Mouse (Mus musculus) liver, embryonic 16.5 days (tissue): ENCODE data around the gene Grik5. TPM values are rescaled to one million over a fixed set of nuclear protein-coding genes. Genes with fewer than 3 reads are reported as not detected.
"Not testable (repeated sequence)": the region's sequence is repeated elsewhere in the genome, so short reads cannot be mapped to it uniquely, and the experiment has no call there.

Experiments used
- ATAC-seq: fragments of 200-750 bp; cut with Nextera tagmentation; 2 replicates; pipeline ENCODE4 v1.8.0; 2017; ENCODE audit warnings: low read depth, mild to moderate bottlenecking, moderate number of reproducible peaks, moderate library complexity
- H3K27ac ChIP-seq: fragments of 300-500 bp; sonication (generic); 2 replicates; pipeline ENCODE4 v1.5.1; 2014; ENCODE audit warnings: mild to moderate bottlenecking, low read length
- H3K27me3 ChIP-seq: fragments of 300-500 bp; sonication (generic); 2 replicates; pipeline ENCODE4 v1.6.1; 2014; ENCODE audit warnings: low read depth, low read length, mixed read lengths; ENCODE audit not compliant: control insufficient read depth, insufficient read depth
- H3K36me3 ChIP-seq: fragments of 300-500 bp; sonication (generic); 2 replicates; pipeline ENCODE4 v1.6.1; 2014; ENCODE audit warnings: mild to moderate bottlenecking; ENCODE audit not compliant: control insufficient read depth, insufficient read depth
- H3K4me1 ChIP-seq: fragments of 300-500 bp; sonication (generic); 2 replicates; pipeline ENCODE4 v1.6.1; 2014; ENCODE audit warnings: low read depth, low read length, mixed read lengths; ENCODE audit not compliant: control insufficient read depth
- H3K4me2 ChIP-seq: fragments of 300-500 bp; sonication (generic); 2 replicates; pipeline ENCODE4 v1.6.1; 2014; ENCODE audit warnings: low read depth, low read length, mixed read lengths
- H3K4me3 ChIP-seq: fragments of 300-500 bp; sonication (generic); 2 replicates; pipeline ENCODE4 v1.5.1; 2014; ENCODE audit warnings: low read depth, mild to moderate bottlenecking, low read length
- H3K9ac ChIP-seq: fragments of 300-500 bp; sonication (generic); 2 replicates; pipeline ENCODE4 v1.6.1; 2014; ENCODE audit warnings: low read depth, low read length
- H3K9me3 ChIP-seq: fragments of 300-500 bp; sonication (generic); replicated peaks from 2 replicates; pipeline ENCODE4 v1.6.1; 2016; ENCODE audit warnings: low read length; ENCODE audit not compliant: control insufficient read depth
- WGBS: fragments of 180-500 bp; shearing (Covaris S2); extraction: QIAGEN DNeasy Blood & Tissue Kit; methylation state at CpG from one replicate; pipeline ENCODE4 v1.1.7; 2014; ENCODE audit not compliant: insufficient replicate concordance; 5-methylcytosine and 5-hydroxymethylcytosine counted together
- polyA plus RNA-seq: library from polyadenylated mRNA; unstranded; fragments of >200 nt; fragmentation: Nextera tagmentation; extraction: Ambion mirVana; gene quantifications from 2 replicates; pipeline ENCODE4 v1.2.1, GENCODE M21; 2015

Grik5 gene
- polyA plus RNA-seq, 1 experiment from 2014 or later: 0.92 TPM

GRCm38 (mm10) chr7:25052587-25052986 is 19.6 kb downstream of the Grik5 start:
- WGBS: 49% methylated on average over 3 of the region's 3 CpGs
- H3K9ac ChIP-seq: no peak overlapping the region
- ATAC-seq: peak; percentile 79
- H3K27me3 ChIP-seq: no peaks in the 10 kb centered on the region
- H3K4me1 ChIP-seq: no peaks in the 10 kb centered on the region
- no peak overlapping the region for H3K4me3 ChIP-seq
- peak overlapping the region; percentile 15; the same call in 1 of the 2 replicates for H3K4me2 ChIP-seq
- peak overlapping the region; percentile 78 for H3K27ac ChIP-seq
- H3K9me3 ChIP-seq: no peaks in the 10 kb centered on the region
- no peaks in the 10 kb centered on the region for H3K36me3 ChIP-seq

- no peaks in the 10 kb centered on the region for H3K9me3 ChIP-seq
- no peak overlapping the region for H3K9ac ChIP-seq
- no peak overlapping the region for H3K27ac ChIP-seq
- no peaks in the 10 kb centered on the region for H3K27me3 ChIP-seq
- H3K4me3 ChIP-seq: no peak overlapping the region
- no peaks in the 10 kb centered on the region for H3K4me1 ChIP-seq
- no peak for ATAC-seq
- no peak overlapping the region for H3K4me2 ChIP-seq
- no peaks in the 10 kb centered on the region for H3K36me3 ChIP-seq
- 67% methylated on average over 16 of the region's 16 CpGs for WGBS
These were observed 22.7 kb downstream of the Grik5 start for GRCm38 (mm10) chr7:25049295-25049930.

- 74% methylated on average over 8 of the region's 8 CpGs for whole genome bisulfite sequencing
These were observed 24.8 kb downstream of the Grik5 start for GRCm38 (mm10) chr7:25047363-25047762.

DNA sequence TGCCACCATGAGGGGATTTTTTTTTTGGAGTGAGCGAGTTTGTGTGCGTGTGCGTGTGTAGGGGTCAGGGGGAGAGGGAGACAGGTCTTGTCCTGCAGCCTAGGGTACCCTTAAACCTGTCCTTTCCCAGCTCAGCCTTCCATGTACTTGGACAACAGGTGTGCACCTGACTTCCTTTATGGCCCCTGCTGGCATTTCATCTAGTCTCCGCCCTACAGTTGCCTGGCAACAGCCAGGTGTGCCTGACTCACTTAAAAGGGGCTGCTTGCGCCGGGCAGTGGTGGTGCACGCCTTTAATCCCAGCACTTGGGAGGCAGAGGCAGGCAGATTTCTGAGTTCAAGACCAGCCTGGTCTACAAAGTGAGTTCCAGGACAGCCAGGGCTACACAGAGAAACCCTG is 27.5 kb downstream of the Grik5 start:
- H3K4me3 ChIP-seq, H3K4me2 ChIP-seq, H3K27me3 ChIP-seq, H3K27ac ChIP-seq, H3K36me3 ChIP-seq, H3K9me3 ChIP-seq, H3K9ac ChIP-seq, ATAC-seq, H3K4me1 ChIP-seq: not testable (repeated sequence)
- 81% methylated on average over 7 of the region's 7 CpGs for WGBS

More at GRCm38 (mm10) chr7:25047363-25047762, 24.8 kb downstream of the Grik5 start:
- Histone ChIP-seq H3K9me3 (no peaks in the 10 kb centered on the region), H3K36me3 (no peaks in the 10 kb centered on the region), H3K27me3 (no peaks in the 10 kb centered on the region), H3K4me2 (no peak overlapping the region), H3K4me1 (no peaks in the 10 kb centered on the region), H3K9ac (no peak overlapping the region), H3K4me3 (no peak overlapping the region), H3K27ac (no peak overlapping the region)
- no peak for ATAC-seq

DNA sequence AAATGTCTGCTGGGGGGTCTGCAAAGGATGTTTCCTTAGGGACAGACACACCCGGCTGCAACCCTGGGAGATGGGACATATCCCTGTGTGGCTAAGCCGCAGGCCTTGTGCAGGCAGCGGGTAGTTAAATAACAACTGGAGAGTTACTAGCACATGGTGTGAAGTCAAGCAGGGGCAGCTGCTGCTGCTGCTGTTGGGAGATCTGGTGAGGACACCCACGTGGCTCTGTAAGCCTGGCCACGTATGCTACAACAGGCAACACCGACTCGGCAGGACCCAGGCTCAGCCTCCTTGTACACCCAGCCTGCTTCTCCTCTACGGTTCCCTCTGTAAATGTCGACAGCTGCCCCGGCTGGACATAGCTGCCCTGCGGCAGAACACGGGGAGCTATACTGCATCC is 30.2 kb downstream of the Grik5 start:
- no peak for ATAC-seq
- H3K36me3 ChIP-seq: no peaks in the 10 kb centered on the region
- no peaks in the 10 kb centered on the region for H3K4me1 ChIP-seq
- H3K27me3 ChIP-seq: no peaks in the 10 kb centered on the region
- 77% methylated on average over 12 of the region's 12 CpGs for WGBS
- no peak overlapping the region for H3K4me3 ChIP-seq
- H3K9ac ChIP-seq: no peak overlapping the region
- H3K9me3 ChIP-seq: no peaks in the 10 kb centered on the region
- no peak overlapping the region for H3K27ac ChIP-seq
- H3K4me2 ChIP-seq: no peak overlapping the region

- Histone ChIP-seq H3K36me3 (no peaks in the 10 kb centered on the region), H3K4me1 (no peaks in the 10 kb centered on the region), H3K4me3 (no peak overlapping the region), H3K9me3 (no peaks in the 10 kb centered on the region), H3K4me2 (no peak overlapping the region), H3K27me3 (no peaks in the 10 kb centered on the region), H3K9ac (no peak overlapping the region), H3K27ac (no peak overlapping the region)
- no peak for ATAC-seq
- WGBS: 41% methylated on average over 7 of the region's 7 CpGs
These were observed 36.2 kb downstream of the Grik5 start for GRCm38 (mm10) chr7:25035916-25036315.

DNA sequence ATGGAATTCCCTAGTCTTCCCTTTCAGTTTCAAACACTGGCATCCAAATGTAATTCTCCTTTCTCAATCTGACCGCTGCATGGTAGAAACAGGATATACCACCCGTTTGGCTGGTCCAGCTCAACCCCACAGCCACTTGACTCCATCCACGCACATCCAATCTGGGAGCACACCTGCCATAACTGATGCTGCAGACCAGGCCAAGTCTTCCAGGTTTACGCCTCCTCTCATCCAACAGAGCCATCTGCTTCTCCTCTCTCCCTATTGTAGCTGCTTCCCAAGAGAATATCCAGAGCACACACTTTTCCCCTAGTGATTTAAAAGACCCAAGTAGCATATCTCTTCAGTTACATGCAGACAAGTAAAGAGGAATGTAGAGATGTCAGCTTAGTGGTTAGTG is 37.4 kb downstream of the Grik5 start:
- Histone ChIP-seq H3K4me1 (no peaks in the 10 kb centered on the region), H3K36me3 (no peaks in the 10 kb centered on the region), H3K9me3 (no peaks in the 10 kb centered on the region), H3K4me2 (no peak overlapping the region), H3K9ac (no peak overlapping the region), H3K4me3 (no peak overlapping the region), H3K27me3 (no peaks in the 10 kb centered on the region), H3K27ac (no peak overlapping the region)
- WGBS: 67% methylated on average over 4 of the region's 4 CpGs
- ATAC-seq: no peak

DNA sequence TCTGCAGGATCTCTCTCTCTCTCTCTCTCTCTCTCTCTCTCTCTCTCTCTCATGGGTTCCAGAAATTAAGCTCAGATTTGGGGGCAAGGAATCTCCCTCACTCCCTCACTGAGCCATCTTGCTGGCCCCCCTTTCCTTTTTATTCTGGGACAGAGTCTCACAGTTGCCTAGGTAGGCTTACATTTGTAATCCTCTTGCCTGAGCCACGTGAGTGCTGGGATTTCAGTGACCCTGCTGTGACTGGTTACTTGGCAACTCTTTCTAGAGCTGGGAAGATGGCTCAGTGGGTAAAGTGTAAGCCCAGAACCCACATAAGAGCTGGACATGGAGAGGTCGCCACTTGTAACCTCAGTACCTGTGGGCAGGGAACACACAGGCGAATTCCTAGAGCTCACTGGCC is 40.6 kb downstream of the Grik5 start:
- Histone ChIP-seq H3K27ac (no peak overlapping the region), H3K4me2 (no peak overlapping the region), H3K9ac (no peak overlapping the region), H3K27me3 (no peaks in the 10 kb centered on the region), H3K36me3 (no peaks in the 10 kb centered on the region), H3K9me3 (no peaks in the 10 kb centered on the region), H3K4me1 (no peaks in the 10 kb centered on the region), H3K4me3 (no peak overlapping the region)
- ATAC-seq: no peak
- whole genome bisulfite sequencing: 45% methylated on average over 3 of the region's 3 CpGs

DNA sequence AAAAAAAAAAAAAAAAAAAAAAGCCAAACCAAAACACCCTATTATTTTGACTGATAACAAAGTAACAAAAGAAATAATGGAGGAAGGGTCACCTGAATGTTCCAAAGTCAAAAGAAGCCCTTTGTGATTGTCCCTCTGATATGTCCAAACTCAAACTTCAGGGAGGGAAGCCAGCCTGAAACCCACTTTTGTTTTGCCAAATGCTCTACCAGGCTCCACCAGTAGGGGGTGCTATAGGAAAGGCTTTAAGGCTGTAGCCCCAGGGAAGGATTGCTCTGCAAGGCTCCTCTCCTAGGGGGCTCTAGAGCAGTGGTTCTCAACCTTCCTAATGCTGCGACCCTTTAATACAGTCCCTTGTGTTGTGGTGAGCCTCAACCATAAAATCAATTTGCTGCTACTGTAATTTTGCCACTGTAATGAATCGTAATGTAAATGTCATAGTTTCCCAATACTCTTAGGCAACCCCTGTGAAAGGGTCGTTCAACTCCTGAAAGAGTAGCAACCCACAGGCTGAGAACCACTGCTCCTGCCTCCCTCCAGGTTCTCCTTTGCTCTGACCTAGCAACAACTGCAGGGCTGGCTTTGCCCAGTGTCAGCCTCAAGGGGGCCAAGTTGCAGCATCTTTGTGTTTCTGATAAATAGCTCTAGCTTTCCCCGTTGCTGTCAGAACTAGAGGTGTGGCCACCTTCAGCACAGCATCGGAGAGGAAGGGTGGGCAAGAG is 42.0 kb downstream of the Grik5 start:
- H3K9me3 ChIP-seq: no peaks in the 10 kb centered on the region
- H3K36me3 ChIP-seq: no peaks in the 10 kb centered on the region
- H3K27me3 ChIP-seq: no peaks in the 10 kb centered on the region
- no peak overlapping the region for H3K27ac ChIP-seq
- WGBS: 33% methylated on average over 5 of the region's 5 CpGs
- no peaks in the 10 kb centered on the region for H3K4me1 ChIP-seq
- H3K9ac ChIP-seq: no peak overlapping the region
- H3K4me3 ChIP-seq: no peak overlapping the region
- ATAC-seq: no peak
- H3K4me2 ChIP-seq: no peak overlapping the region
